Mouse (Mus musculus): ENCODE measurements around the gene Rcl1.

Rcl1 gene

GRCm38 (mm10) chr19:29150038-29150437 is 48.9 kb downstream of the Rcl1 start:
- in situ Hi-C loops (cut with MboI, MseI) = loop anchor here (5.0 kb wide), 2 partner anchors 52 to 97 kb away; no protein-coding TSS in a partner anchor

DNA sequence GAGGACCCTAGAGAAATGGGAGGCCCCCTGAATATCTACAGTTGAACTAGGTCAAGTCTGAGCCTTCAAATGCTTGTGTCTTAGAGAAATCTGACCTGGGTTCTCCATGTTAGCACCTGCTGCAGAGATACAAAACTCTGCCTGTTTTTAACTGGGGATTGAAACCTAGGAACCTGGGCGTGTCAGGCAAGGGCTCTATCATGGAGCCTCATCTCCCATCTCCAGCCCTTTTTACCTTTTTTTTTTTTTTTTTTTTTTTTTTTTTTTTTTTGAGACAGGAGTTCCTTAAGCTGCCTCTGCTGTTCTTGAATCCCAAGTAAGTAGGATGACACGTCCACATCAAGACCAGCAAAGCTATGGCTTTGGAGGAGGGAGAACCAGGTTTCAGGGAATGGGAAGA is 50.3 kb downstream of the Rcl1 start:
- in situ Hi-C loops (cut with MboI, MseI) = loop anchor here (5.0 kb wide), 2 partner anchors 51 to 96 kb away; no protein-coding TSS in a partner anchor

- in situ Hi-C loops (cut with MboI, MseI) = no loop called here
These were observed 54.4 kb downstream of the Rcl1 start for GRCm38 (mm10) chr19:29155552-29155951.

- in situ Hi-C loops (cut with MboI, MseI) = no loop called here
These were observed 55.2 kb downstream of the Rcl1 start for GRCm38 (mm10) chr19:29156417-29156816.

DNA sequence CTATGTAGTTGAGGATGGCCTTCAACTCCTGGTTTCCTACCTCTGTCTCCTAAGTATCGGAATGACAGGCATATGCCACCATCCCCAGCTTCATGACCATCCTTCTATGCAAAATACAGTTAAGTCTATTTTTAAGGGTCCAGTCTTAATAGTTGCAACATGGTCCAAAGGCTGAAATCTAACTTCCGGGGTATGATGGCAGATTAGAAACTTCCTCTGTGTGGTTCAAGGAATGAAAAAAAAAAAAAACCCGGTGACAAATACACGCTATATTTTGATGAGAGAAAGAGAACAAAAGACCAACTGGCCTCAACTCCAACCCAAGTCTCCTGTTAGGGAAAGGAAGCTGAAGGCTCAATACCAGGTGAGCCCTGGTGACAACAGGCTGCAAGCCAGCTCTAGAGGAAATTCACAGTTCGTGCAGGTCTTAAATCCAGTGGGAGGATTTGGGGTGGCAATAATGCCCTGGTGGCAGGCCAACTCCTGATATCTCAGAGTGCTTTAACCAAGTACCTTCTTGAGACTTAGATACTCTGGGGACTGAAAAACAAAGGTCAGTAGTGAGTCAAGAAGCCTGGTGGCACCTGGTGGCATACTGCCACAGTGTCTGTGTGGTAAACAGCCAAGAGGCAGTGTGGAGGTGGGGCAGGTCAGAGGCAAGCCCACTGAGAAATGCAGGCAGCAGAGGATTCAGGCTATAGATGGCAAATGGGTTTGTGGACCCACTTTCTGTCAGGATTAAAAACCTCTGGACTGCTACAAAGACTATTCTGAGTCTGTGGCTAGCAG is 56.7 kb downstream of the Rcl1 start:
- in situ Hi-C loops (cut with MboI, MseI) = no loop called here

DNA sequence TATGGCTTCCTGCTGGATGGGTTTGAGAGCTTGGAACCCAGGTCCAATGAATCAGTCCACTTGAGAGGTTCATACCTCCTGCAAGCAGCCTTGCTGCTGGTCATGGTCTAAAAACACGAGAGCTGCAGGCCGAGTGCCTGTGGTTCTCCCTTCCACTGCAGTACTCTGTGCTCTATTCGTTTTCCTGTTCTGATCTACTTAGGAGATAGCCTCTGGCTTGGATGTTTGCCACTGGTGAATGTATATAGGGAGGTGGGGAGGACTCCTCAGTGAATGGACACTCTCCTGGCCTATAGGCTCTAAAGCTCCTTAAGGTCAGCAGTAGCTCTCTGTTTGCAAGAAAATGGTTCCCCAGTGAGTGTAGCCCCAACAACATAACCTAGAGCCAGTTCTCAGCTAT is 57.3 kb downstream of the Rcl1 start:
- in situ Hi-C loops (cut with MboI, MseI) = no loop called here

DNA sequence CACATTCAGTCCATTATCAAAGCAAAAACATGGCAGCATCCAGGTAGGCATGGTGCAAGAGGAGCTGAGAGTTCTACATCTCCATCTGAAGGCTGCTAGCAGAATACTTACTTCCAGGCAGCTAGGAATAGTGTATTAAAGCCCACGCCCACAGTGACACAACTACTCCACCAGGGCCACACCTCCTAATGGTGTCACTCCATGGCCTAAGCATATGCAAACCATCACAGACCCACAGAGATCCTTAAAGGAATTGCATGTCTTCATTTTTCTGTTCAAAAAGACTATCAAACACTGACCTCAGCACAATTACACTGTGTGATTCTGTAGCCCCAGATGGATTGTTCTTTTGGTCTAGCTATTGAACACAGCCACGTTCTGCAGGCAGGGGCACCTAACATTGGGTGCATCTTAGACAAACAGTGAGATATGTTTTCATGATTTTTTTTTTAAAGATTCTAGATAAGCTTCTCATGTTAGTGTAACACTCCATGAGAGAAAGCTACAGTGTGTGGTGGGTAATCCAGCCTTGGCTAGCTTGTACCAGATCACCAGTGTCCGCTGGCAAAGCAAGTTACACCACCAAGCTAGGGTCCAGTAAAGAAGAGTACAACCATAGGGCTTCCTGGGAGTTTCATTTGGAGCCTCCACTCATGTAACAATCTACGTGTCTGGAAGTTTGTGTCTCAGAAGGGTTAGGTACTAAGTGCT is 62.8 kb downstream of the Rcl1 start:
- in situ Hi-C loops (cut with MboI, MseI) = no loop called here

DNA sequence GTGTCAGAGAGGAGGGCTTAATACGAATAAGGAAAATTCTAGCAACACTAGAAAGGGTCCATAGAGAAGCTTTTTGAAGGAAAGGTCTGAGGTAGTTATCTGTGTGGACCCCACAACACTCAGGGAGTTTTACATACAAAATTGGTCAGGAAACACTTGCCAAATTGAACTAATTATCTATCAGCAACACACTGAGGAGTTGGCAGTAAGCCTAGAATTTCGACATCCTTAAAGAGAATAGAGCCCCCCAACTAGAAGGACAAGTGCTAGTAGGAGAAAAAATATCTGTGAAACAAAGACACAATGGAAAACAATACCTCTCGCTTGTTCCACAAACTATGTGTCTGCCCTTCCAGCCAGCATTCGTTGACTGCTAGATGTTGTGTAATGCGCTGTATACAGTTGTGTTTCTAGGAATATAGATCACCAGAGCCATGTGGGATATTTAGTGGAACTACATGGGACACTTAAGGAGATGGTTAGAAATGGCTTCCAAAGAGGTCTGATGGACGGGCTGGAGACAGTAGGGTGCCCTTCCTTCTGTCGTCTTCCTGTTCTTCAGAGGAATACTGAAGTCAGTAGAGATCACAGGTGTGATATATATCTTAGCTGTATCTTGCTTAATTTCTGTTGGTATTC is 63.5 kb downstream of the Rcl1 start:
- in situ Hi-C loops (cut with MboI, MseI) = no loop called here

DNA sequence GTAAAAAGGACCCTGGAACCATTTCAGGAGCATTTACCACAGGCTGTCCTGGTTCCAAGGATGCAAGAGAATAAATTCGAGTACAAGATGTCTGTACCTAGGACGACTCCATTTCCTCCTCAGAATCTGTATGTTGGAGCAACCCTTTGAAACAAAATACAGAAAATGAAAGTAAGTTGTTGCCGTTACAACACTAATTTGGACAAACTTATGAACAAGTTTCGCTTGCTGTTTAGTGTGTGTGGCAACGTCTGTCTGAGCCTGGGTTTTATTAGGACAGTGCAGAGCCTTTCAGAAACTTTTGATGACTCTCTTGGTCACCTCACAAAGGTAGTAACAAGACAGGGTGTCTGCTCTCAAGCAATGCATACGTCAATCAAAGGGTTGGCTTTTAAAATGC is 66.8 kb downstream of the Rcl1 start:
- in situ Hi-C loops (cut with MboI, MseI) = no loop called here

DNA sequence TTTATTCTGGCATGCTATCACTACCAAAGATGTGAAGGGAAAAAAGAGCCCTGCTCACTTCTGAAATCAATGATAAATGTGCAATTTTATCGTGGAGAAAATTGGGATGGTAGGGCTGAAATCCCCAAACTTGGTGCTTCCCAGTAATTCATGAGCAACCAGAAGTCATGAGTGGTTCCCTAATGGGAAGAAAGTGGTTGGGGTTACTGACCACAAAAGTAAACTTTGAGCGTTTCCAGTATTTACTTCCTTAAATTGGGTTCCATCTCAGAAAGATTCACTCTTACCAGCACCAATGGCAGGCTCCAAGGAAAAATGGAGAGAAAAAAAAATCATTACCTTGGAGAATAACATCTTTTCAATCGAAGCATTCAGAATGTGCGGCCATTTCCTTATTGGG is 79.2 kb downstream of the Rcl1 start:
- in situ Hi-C loops (cut with MboI, MseI) = loop anchor here (25.0 kb wide), 1 partner anchor 1882 kb away; no protein-coding TSS in a partner anchor

DNA sequence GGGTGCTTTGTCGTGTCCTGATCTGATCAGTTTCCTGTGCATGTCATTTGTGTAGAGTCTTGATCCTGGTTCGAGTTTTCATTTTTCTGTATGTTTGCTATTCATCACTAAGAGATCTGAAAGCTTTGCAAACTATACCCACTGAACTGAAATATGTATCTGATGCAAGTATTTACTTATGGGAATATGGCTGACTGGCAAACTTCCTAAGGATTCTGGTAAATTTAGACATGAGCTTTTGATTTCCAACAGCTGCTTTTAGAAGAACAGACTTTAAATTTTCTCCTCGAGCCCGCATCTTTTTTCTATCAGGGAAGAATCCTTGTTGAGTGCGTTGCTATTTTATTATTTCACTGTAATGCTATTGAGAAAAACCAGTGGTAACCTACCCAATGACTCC is 81.0 kb downstream of the Rcl1 start:
- in situ Hi-C loops (cut with MboI, MseI) = loop anchor here (25.0 kb wide), 1 partner anchor 1880 kb away; no protein-coding TSS in a partner anchor

GRCm38 (mm10) chr19:29185122-29185521 is 83.9 kb downstream of the Rcl1 start:
- in situ Hi-C loops (cut with MboI, MseI) = loop anchor here (25.0 kb wide), 1 partner anchor 1877 kb away; no protein-coding TSS in a partner anchor

DNA sequence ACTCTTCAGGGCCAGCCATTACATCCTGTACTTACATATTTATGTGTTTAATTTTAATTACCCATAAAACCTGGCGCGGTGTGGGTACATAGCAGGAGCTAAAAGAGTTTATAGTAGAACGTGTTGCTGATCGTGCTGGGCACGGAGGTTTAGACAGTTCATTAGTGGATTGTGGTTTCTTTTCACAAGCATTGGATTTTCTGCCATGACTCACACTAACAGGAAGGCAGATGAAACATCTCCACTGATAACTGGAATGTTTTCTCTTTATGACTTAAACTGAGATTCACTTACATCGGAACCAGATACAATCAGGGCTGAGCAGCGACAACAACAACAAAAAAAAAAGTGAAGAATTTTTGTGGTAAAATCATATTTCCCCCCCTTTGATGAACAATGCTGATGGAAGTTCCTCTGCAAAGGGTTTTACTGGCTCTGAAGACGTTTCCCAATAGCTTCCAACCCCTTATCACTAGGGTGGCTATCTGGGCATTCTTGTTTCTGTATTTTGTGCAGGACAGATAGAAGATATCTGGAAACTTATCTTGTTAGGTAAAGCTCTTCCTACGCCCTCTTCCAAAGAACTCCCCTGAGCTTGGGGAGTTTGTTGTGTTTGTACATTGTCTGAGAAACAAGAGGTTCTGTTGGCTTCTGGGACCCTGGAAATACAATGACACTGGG is 84.5 kb downstream of the Rcl1 start:
- in situ Hi-C loops (cut with MboI, MseI) = loop anchor here (25.0 kb wide), 1 partner anchor 1877 kb away; no protein-coding TSS in a partner anchor

DNA sequence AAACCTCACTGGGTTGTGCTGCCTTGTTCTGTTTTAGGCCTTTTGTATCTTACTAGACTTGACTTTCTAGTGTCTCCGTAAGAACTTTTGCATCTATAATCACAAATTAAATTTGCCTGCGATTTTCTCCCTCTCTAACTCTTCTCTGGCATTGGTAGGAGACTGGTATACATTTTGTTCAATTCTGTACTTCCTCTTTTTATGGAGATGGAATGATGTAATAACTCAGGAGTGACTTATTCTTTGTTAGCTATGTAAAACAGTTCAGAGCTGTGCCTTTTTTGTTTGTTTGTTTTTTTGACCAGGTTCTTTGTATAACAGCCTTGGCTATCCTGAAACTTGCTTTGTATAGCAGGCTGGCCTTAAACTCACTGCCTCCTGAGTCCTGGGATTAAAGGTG is 87.7 kb downstream of the Rcl1 start:
- in situ Hi-C loops (cut with MboI, MseI) = loop anchor here (25.0 kb wide), 1 partner anchor 1873 kb away; no protein-coding TSS in a partner anchor
